Mouse (Mus musculus): ENCODE measurements at regions not wholly inside any gene's neighbourhood (a gene's known extent, or its start where the extent isn't known, plus 50 kb on each side); places are given as distances from the start of the nearest gene placed in this dataset.

GRCm38 (mm10) chr3:105392611-105393514 lies 59.3 kb upstream of the Kcnd3 start:
- no peak overlapping the region for H3K4me3 ChIP-seq
- no peaks in the 10 kb centered on the region for H3K36me3 ChIP-seq
- H3K27ac ChIP-seq (replicated peaks), result peak overlapping the region; percentile 0; the same call in 1 of the 2 replicates
- H3K9me3 ChIP-seq, result no peaks in the 10 kb centered on the region
- no peak for ATAC-seq (ENCODE audit: low FRiP score, low read depth)
- 47% methylated on average over 8 of the region's 8 CpGs for WGBS
- no peak overlapping the region for H3K4me2 ChIP-seq (replicated peaks)
- peaks cover 11% of the 10 kb centered on the region for H3K4me1 ChIP-seq
- H3K27me3 ChIP-seq, result no peaks in the 10 kb centered on the region
- no peak overlapping the region for H3K9ac ChIP-seq (replicated peaks)
